Mouse (Mus musculus): ENCODE results near the gene Tmem72.

GRCm38 (mm10) chr6:116724489-116725160 is 7.9 kb upstream of the Tmem72 start:
- TF ChIP-seq POLR2A (IDR thresholded peaks at IDR 0.05; ENCODE audit: control insufficient read depth, low read depth, low read length) (no peak), CTCF (IDR thresholded peaks at IDR 0.05; ENCODE audit: control insufficient read depth, insufficient read depth, insufficient replicate concordance, low read depth, low read length) (no peak)
